14 mouse cellular contexts compared by ENCODE assay signal in genomic region chr10:4473591-4473993, GRCm38 (mm10). TPM values are rescaled to one million over a fixed set of nuclear protein-coding genes. Genes with fewer than 3 reads are reported as not detected.
DNase-seq lines count a peak whose midpoint lies in the region; ATAC-seq lines count a peak whose summit lies in the region.
"Had no signal": no experiment of that assay in that cellular context is flagged by ENCODE, and none has a peak within 500 bp of the region (broad histone marks: within the 10 kb centered on the region; RNA-seq: fewer than 3 reads in every experiment).

No protein-coding gene starts in this region.

- peak; percentile 17 for DNase-seq in kidney, postnatal 10 days
- DNase-seq in spleen, adult 12 weeks (ENCODE audit: low spot score), result no peak
- DNase-seq in ovary, adult 18-20 months (ENCODE audit: low spot score), result no peak
- DNase-seq: gastrocnemius, postnatal 36 days; kidney, postnatal 36 days had no signal

- no peak overlapping the region for H3K4me3 ChIP-seq in kidney, embryonic 15.5 days (replicated peaks)
- no peak overlapping the region for H3K4me3 ChIP-seq in heart, embryonic 14.5 days (ENCODE audit: control insufficient read depth in 1 of 2, insufficient read depth in 1 of 2, low read depth in 1 of 2, low read length in 2 of 2)
- no peak overlapping the region for H3K4me3 ChIP-seq in intestine, embryonic 16.5 days (ENCODE audit: low read length)
- no peak overlapping the region for H3K4me3 ChIP-seq in stomach, embryonic 15.5 days (replicated peaks)
- H3K4me3 ChIP-seq: forebrain, embryonic 10.5 days; hindbrain, embryonic 10.5 days; limb, embryonic 12.5 days; liver, embryonic 15.5 days had no signal

- no peak for ATAC-seq in kidney, embryonic 15.5 days (replicated peaks; ENCODE audit: low FRiP score)
- 0 out of 2 replicates have a peak, but pooled peaks have one; percentile 47 for ATAC-seq in heart, embryonic 14.5 days (ENCODE audit: insufficient number of reproducible peaks, insufficient read depth, low FRiP score, low read depth)
- ATAC-seq in intestine, embryonic 16.5 days, result peak; percentile 55
- peak; percentile 50; the same call in 1 of the 2 replicates for ATAC-seq in stomach, embryonic 15.5 days (ENCODE audit: insufficient read depth, low FRiP score, low read depth)

- no peak overlapping the region for H3K4me2 ChIP-seq in kidney, embryonic 15.5 days
- H3K4me2 ChIP-seq in heart, embryonic 14.5 days (ENCODE audit: low read length), result peak overlapping the region; percentile 32
- no peak overlapping the region for H3K4me2 ChIP-seq in intestine, embryonic 16.5 days (ENCODE audit: low read depth, low read length)
- no peak overlapping the region; the same call in 1 of the 2 replicates for H3K4me2 ChIP-seq in stomach, embryonic 15.5 days
- H3K4me2 ChIP-seq: limb, embryonic 12.5 days; liver, embryonic 15.5 days had no signal

- no peaks in the 10 kb centered on the region for H3K4me1 ChIP-seq in kidney, embryonic 15.5 days
- peaks cover 0 to 3% of the 10 kb centered on the region in 2 experiments; a peak in 1 of 4 replicates for H3K4me1 ChIP-seq in heart, embryonic 14.5 days (ENCODE audit: control insufficient read depth in 2 of 2, insufficient read depth in 2 of 2, low read length in 2 of 2)
- no peaks in the 10 kb centered on the region for H3K4me1 ChIP-seq in intestine, embryonic 16.5 days (ENCODE audit: control insufficient read depth, insufficient read depth, low read length)
- H3K4me1 ChIP-seq in stomach, embryonic 15.5 days, result no peaks in the 10 kb centered on the region
- H3K4me1 ChIP-seq: forebrain, embryonic 10.5 days; hindbrain, embryonic 10.5 days; limb, embryonic 12.5 days; liver, embryonic 15.5 days had no signal

- H3K27me3 ChIP-seq in kidney, embryonic 15.5 days, result no peaks in the 10 kb centered on the region
- no peaks in the 10 kb centered on the region for H3K27me3 ChIP-seq in heart, embryonic 14.5 days (ENCODE audit: control insufficient read depth, insufficient read depth, low read length)
- H3K27me3 ChIP-seq in intestine, embryonic 16.5 days (replicated peaks; ENCODE audit: control insufficient read depth, insufficient read depth, low read length), result no peaks in the 10 kb centered on the region
- H3K27me3 ChIP-seq in stomach, embryonic 15.5 days (replicated peaks), result no peaks in the 10 kb centered on the region
- H3K27me3 ChIP-seq: limb, embryonic 12.5 days; liver, embryonic 15.5 days had no signal

- no peaks in the 10 kb centered on the region for H3K9me3 ChIP-seq in kidney, embryonic 15.5 days (replicated peaks)
- no peaks in the 10 kb centered on the region for H3K9me3 ChIP-seq in heart, embryonic 14.5 days (ENCODE audit: control insufficient read depth, low read length)
- H3K9me3 ChIP-seq in intestine, embryonic 16.5 days (ENCODE audit: control insufficient read depth, low read length), result no peaks in the 10 kb centered on the region
- H3K9me3 ChIP-seq in stomach, embryonic 15.5 days, result no peaks in the 10 kb centered on the region
- H3K9me3 ChIP-seq: forebrain, embryonic 10.5 days; hindbrain, embryonic 10.5 days; limb, embryonic 12.5 days; liver, embryonic 15.5 days had no signal

- 85% methylated on average over 11 of the region's 11 CpGs for WGBS in kidney, embryonic 15.5 days
- 32% methylated on average over 11 of the region's 11 CpGs for WGBS in heart, embryonic 14.5 days
- 57% methylated on average over 11 of the region's 11 CpGs for WGBS in intestine, embryonic 16.5 days
- 54% methylated on average over 11 of the region's 11 CpGs for WGBS in stomach, embryonic 15.5 days

- no peak overlapping the region for H3K27ac ChIP-seq in kidney, embryonic 15.5 days
- H3K27ac ChIP-seq in heart, embryonic 14.5 days (replicated peaks in 1 of 2; ENCODE audit: control insufficient read depth in 1 of 2, insufficient read depth in 1 of 2, low read depth in 2 of 2, low read length in 2 of 2), result no peak overlapping the region
- H3K27ac ChIP-seq in intestine, embryonic 16.5 days (ENCODE audit: low read length), result no peak overlapping the region
- H3K27ac ChIP-seq in stomach, embryonic 15.5 days, result 0 out of 2 replicates have a peak overlapping the region, but pooled peaks have one; percentile 9
- H3K27ac ChIP-seq: forebrain, embryonic 10.5 days; hindbrain, embryonic 10.5 days; limb, embryonic 12.5 days; liver, embryonic 15.5 days had no signal

- H3K36me3 ChIP-seq in kidney, embryonic 15.5 days, result no peaks in the 10 kb centered on the region
- no peaks in the 10 kb centered on the region for H3K36me3 ChIP-seq in heart, embryonic 14.5 days (ENCODE audit: control insufficient read depth, insufficient read depth, low read length)
- H3K36me3 ChIP-seq in intestine, embryonic 16.5 days (ENCODE audit: control insufficient read depth, insufficient read depth, low read length), result no peaks in the 10 kb centered on the region
- no peaks in the 10 kb centered on the region for H3K36me3 ChIP-seq in stomach, embryonic 15.5 days
- H3K36me3 ChIP-seq: forebrain, embryonic 10.5 days; hindbrain, embryonic 10.5 days; limb, embryonic 12.5 days; liver, embryonic 15.5 days had no signal

- no peak overlapping the region for H3K9ac ChIP-seq in kidney, embryonic 15.5 days
- H3K9ac ChIP-seq in heart, embryonic 14.5 days (ENCODE audit: low read length), result no peak overlapping the region
- no peak overlapping the region for H3K9ac ChIP-seq in intestine, embryonic 16.5 days (ENCODE audit: low read depth, low read length)
- H3K9ac ChIP-seq in stomach, embryonic 15.5 days, result no peak overlapping the region
- H3K9ac ChIP-seq: limb, embryonic 12.5 days; liver, embryonic 15.5 days had no signal

RNA-seq across cellular contexts. Expression of gene Ccdc170, which starts 8.7 kb away (rescaled TPM):
- polyA plus RNA-seq in kidney, embryonic 15.5 days (2015; fragmentation: Nextera tagmentation; extraction: Ambion mirVana), result 1.5 and 1.8 TPM in 2 replicates
- not detected in 2 replicates for polyA plus RNA-seq in heart, embryonic 14.5 days (2014; fragmentation: Nextera tagmentation; extraction: Ambion mirVana)
- polyA plus RNA-seq in intestine, embryonic 16.5 days (2015; fragmentation: Nextera tagmentation; extraction: Ambion mirVana), result not detected in 2 replicates
- 0.04 and 0.06 TPM in 2 replicates for polyA plus RNA-seq in stomach, embryonic 15.5 days (2015; fragmentation: Nextera tagmentation; extraction: Ambion mirVana)
- polyA plus RNA-seq: forebrain, embryonic 10.5 days; liver, embryonic 15.5 days; spleen, adult 2 months had no signal

RNA-seq across cellular contexts. Expression of gene Armt1, which starts 41.3 kb away (rescaled TPM):
- 23.3 and 26.1 TPM in 2 replicates for polyA plus RNA-seq in kidney, embryonic 15.5 days (2015; fragmentation: Nextera tagmentation; extraction: Ambion mirVana)
- polyA plus RNA-seq in heart, embryonic 14.5 days (2014; fragmentation: Nextera tagmentation; extraction: Ambion mirVana), result 13.9 and 16.8 TPM in 2 replicates
- 16.0 and 16.4 TPM in 2 replicates for polyA plus RNA-seq in intestine, embryonic 16.5 days (2015; fragmentation: Nextera tagmentation; extraction: Ambion mirVana)
- 17.4 and 18.7 TPM in 2 replicates for polyA plus RNA-seq in stomach, embryonic 15.5 days (2015; fragmentation: Nextera tagmentation; extraction: Ambion mirVana)

RNA-seq across cellular contexts. Expression of gene Rmnd1, which starts 41.4 kb away (rescaled TPM):
- polyA plus RNA-seq in kidney, embryonic 15.5 days (2015; fragmentation: Nextera tagmentation; extraction: Ambion mirVana), result 56.9 and 59.8 TPM in 2 replicates
- polyA plus RNA-seq in heart, embryonic 14.5 days (2014; fragmentation: Nextera tagmentation; extraction: Ambion mirVana), result 102 and 106 TPM in 2 replicates
- polyA plus RNA-seq in intestine, embryonic 16.5 days (2015; fragmentation: Nextera tagmentation; extraction: Ambion mirVana), result 53.9 and 58.3 TPM in 2 replicates
- polyA plus RNA-seq in stomach, embryonic 15.5 days (2015; fragmentation: Nextera tagmentation; extraction: Ambion mirVana), result 41.6 and 46.8 TPM in 2 replicates
